Mouse (Mus musculus): Measurements from ENCODE around the gene Nif3l1.

The Nif3l1 gene

DNA sequence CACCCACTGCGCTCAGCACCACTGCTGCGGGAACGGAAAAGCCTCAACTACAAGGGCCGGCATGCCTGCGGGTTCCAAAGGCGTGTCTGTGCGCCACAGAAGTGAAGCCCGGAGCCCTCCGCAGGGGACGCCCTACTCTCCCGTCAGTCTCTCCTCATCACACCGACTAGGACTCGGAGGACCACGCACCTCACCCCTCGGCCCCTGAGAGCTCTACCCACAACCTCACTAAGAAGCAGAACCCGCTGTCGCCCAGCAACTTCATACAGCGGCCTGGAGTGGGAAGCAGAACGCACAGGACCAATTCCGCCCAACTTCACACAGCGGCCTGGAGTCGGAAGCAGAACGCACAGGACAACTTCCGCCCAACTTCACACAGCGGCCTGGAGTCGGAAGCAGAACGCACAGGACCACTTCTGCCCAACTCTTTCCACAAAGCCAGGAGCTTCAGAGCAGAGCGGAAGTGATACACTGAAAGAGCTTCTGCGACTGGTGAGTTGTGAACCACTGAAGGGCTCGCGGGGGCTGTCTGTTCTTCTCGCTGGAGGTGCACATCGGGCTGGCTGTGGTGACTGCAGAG lies at the start of gene Nif3l1, which contains the start of gene Ppil3:
Gene Nif3l1 (plus strand): TSS at position 9 of the 580 bp plus-strand sequence.
Gene Ppil3 (minus strand): TSS at position 344 of the 580 bp plus-strand sequence.
- peak; percentile 80 for DNase-seq

DNA sequence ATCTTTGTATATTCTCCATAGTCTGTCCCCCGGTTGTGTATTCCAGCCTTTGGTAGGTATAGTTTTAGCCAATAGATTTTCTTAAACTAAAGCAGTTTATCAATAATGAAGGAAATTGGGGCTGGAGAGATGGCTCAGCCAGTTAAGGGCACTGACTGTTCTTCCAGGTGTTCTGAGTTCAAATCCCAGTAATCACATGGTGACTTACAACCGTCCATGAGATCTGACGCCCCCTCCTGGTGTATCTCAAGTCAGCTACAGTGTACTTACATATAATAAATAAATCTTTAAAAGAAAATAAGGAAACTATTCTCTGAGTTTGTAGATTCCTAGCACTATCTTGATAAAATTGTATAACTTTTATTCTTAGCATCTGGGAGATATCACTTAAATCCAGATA lies 49.6 kb upstream of the Nif3l1 start:
- no peak for DNase-seq

DNA sequence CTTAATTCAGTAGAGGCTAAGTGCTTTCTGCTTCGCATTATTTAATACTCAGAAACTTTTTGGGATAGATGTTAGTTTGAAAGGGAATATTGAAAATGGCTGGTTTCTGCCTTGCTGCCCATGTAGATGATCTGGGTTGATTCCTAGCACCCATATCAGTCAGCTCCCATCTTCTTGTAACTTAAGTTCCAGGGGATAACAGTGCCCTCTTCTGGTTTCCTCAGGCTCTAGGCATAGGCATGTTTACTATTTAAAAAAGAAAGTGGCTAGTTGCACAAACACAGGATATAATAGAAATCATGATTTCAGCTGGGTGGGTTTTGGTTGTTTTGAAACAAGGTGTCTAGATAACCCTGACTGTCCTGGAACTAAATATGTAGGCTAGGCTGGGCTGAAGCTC lies 48.8 kb upstream of the Nif3l1 start:
- DNase-seq = no peak

DNA sequence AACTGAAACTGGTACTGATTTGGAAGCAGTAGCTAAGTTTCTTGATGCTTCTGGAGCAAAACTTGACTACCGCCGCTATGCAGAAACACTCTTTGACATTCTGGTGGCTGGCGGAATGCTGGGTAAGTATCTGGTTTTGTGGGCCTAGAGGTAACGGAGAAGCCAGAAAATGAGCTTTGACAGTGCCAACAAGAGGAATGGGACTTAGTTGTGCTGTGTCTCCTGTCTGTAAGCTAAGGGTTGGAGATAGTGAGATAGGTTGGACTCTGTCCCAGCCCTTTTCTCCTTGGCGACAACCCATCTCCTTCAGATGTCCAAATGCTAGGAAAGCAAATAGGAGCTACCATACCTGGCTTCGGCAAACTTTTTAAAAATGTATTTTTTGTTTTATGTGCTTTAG lies 47.2 kb upstream of the Nif3l1 start:
- no peak for DNase-seq

DNA sequence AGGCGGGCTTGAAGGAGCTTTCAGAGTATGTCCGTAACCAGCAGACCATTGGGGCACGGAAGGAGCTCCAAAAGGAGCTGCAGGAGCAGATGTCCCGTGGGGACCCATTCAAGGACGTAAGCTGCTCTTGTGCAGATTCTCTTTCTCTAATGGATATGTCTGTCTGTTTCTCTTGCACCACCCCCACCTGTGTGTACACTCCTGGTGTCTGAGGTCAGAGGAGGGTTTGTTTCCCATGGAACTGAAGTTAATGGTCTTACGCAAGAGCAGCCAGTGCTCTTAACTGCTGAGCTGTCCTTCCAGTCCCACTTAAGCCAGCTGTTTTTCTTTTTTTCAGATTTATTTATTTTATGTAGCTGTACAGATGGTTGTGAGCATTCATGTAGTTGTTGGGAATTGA lies 43.6 kb upstream of the Nif3l1 start:
- no peak for DNase-seq

DNA sequence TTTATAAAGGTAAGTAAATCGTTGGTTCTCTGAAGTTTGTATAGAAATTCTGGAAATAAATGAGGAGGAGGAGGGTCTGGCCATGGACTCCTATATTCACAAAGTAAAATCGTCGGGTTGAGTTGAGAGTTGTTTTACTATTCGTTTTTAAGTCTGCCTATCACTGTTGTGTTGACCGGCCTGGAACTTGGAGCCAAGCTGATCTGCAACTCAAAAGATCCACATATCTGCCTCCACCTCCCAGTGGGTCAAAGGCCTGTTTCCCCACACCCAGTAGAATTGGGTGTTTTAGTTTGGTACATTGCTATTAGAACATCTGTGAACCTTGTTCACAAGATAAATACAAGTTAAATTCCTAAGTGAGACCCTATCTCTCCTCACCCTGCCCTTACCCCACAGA lies 41.2 kb upstream of the Nif3l1 start:
- no peak for DNase-seq

DNA sequence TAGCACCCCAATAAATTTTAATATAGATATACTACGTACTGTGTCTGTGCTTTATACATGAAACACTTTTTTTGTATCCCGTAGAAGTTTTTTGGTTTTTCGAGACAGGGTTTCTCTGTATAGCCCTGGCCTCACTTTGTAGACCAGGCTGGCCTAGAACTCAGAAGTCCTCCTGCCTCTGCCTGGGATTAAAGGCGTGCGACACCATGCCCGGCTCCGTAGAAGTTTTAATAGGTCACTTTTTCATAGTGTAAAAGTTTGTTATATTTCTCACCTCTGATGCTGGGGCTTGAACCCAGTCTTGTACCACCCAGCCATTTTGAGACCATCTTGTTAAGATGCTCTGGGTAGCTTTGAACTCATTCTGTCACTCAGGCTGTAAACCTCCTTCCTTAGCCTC lies 37.6 kb upstream of the Nif3l1 start:
- DNase-seq = no peak

DNA sequence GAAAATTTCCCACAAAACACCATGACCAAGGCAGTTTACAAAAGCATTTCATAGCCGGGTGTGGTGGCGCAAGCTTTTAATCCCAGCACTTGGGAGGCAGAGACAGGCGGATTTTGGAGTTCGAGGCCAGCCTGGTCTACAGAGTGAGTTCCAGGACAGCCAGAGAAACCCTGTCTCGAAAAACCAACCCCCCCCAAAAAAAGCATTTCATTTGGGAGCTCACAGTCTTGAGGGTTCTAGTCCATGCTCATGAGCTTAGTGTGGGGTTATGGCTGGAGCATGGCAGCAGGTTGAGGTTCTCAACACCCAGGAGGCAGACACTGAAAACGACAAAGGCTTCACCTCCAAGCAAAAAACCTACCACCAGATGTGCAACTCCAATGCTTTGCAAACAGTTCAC lies 36.8 kb upstream of the Nif3l1 start:
- no peak for DNase-seq

DNA sequence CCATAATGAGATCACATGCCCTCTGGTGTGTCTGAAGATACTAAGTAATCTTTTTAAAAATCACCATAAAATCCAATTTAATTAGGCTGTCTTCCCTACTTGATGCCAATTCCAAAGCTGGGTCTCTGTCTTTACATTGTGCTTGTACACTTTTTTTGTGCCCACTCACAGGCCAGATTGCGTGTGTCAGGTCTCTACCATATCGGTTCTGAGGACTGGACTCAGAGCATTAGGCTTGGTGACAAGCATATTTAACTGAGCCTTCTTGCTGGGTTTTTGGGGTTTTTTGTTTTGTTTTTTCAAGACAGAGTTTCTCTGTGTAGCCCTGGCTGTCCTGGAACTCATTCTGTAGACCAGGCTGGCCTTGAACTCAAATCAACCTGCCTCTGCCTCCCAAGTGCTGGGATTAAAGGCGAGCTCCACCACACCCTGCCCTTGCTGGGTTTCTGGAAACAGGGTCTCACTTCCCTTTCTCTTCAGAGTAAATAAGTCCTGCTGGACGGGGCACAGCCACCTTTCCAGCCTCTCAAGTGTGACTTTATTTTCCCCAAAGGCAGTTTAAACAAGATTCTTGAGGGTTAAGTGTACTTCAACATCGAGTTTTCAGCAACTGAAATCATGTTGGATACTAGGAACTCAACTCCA lies 35.3 kb upstream of the Nif3l1 start:
- DNase-seq = no peak

DNA sequence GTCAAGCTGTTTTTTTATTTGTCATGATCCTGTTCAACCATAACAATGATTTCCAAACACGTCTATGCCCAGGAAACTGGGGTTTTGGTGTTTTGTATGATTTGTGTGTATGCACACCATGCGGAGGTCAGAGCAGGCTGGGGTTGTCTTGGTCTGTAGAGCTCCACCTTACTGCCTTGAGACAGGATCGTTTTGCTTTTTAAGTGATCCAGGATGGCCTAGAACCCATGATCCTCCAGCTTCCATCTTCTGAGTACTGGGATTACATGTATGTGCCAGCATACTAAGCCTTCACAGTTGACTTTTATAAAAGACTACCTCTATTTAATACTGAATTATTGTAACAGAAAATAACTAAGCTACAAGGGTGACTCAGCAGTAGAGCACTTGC lies 34.8 kb upstream of the Nif3l1 start:
- DNase-seq = no peak

DNA sequence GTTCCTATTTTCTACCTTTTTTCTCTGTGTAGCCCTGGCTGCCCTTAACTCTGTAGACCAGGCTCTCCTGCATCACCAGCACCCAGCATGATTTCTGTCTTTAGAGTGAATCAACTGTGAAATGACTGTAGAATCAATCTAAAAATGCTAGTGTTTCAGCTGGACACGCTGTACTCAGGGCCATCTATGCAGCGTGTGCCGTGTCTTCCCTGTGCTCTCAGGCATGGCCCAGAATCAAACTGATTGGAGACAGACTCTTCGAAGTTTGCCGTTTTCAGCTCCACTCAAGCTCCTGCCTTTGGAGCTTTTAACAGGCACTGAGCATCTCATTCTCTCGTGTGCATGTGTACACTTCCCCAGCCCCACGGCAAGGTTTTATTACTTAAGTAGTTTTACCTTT lies 34.2 kb upstream of the Nif3l1 start:
- DNase-seq = no peak

DNA sequence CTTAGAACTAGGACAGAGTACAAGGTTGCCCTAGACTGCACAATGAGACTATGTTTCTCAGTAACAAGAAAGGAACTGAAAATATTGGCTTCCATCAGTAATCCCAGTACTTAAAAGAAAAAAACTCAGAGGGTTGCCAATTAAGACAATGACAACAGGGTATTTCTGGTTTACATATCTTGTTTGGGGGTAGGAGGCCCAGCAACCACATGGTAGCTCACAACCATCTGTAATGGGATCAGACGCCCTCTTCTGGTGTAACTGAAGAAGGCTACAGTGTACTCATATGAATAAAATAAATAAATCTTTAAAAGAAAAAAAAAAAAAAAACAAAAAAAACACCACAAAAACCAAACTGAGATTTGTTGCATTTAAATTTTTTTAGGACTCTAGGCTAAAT lies 29.5 kb upstream of the Nif3l1 start:
- no peak for DNase-seq

DNA sequence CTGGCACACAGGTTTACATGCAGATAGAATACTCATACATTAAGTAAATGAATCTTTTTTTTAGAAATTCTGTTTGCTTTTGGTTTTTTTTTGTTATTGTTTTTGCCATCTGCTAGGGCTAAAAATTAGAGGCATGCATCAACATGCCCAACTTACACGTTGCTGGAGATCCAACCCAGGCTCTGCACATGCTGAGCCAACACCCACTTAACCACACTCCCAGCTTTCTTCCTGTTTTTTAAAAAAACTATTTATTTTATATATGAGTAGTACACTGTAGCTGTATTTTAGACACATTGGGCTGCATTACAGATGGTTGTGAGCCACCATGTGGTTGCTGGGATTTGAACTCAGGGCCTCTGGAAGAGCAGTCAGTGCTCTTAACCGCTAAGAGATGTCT lies 28.9 kb upstream of the Nif3l1 start:
- no peak for DNase-seq

DNA sequence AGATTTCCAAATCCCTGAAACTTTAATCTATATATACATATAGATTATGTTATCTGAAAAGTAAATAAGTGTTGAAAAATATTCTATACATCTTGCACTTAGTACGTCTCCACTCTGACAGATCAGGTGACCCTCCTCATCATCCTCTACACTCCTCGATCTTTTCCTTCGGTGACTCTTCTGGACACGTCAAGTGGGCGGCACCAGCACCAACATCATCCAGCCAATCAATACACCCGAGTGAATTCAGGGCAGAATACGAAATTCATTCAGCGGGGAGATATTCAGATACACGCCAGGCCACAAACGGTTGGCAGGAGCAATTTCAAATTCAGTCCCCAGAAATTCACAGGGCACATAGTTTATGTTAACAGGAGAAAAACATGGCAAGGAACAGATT lies 24.9 kb upstream of the Nif3l1 start:
- DNase-seq = no peak

DNA sequence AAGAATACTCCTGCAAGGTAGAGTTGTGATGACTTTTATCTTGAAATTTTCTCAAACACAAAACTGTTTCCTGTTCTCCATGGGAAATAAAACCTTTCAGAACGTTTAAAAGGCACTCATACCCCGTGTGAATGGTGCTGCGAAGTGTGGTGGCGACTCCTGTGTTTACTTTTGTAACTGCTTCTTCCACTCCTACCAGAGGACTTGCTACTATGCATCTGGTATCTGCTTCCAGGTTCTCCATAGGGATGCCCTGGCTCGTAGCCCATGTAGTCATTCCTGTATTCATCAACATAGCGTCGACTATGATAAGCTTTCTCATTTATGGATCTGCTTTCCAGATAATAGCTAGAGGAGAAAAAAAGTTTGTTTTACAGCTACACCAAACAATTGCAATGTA lies 24.0 kb upstream of the Nif3l1 start:
- DNase-seq = no peak

DNA sequence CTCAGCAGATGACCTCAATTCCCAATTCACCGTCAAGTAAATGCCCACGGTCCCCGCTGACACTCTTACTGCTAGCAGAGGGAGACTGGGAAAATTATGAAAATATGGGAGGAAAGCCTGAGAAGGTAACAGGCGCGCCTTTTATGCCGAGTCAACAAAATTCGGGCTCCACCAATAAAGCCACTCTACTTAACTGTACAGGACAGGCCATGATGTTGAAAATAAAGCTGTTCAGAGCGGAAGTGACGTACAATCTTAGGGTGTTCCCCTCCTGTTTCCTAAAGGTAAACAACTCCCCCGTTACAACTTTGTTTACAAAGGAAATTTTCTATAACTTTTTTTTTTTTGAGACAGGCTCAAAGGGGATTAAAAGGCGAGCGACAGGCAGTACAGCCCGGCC lies 22.1 kb upstream of the Nif3l1 start:
- peak; percentile 34 for DNase-seq

DNA sequence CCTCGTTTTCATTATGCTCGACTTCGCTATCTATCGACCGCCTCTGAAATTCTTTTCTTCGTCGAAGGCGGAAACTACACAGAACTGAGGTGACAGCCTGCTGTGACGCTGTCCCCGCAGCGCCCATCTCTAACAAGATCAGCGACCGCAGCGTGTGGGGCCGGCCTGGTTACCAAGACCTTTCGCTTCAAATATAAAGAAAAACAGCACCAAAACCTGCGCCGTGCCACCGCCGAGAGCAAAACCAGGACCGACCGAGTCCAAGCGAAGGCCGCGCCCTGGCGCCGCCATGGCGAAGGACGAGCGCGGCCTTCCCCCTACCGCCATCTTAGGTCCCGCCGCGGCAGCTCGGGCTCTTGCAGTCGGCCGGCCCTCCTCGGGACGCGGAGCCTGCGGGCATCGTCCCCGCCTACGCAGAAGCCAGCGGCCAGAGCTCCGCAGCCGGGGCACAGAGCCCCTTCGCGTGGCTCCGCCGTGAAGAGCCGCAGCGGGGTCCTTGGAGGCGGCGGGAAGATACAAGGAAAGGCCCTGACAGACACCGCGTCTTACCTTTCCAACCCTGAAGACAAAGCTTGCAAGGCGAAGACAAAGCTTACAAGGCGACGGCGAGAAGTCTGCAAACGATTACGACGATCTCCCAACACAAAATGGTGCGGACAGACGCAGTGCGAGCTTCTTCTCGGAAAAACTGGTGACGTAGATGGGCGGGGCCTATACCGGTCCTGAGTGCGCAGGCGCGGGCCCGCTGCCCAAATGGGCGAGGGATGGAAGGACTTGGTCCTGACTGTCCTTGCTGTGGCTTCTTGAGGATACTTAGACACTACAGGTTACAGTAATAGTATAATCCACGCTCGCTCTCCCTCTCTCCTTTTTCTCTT lies 21.3 kb upstream of the Nif3l1 start, which contains the start of gene Clk1:
Gene Clk1 (minus strand): TSS at position 696 of the 878 bp plus-strand sequence.
- peak; percentile 96 for DNase-seq

DNA sequence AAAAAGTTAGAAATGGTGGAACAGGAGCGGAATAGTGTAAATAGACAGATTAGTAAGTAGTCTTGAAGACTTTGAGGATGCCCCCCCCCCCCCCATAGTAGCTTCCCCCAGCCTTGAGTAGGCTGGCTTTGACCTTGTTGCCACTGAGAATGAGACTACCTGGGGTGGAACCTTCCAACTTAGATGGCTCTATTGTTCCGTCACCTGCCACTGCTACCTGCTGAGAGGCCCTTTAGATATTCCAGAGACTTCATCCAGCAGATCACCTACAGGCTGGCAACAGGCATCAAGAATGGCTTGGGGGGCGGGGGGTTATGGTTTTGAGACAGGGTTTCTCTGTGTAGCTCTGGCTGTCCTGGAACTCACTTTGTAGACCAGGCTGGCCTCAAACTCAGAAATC lies 20.4 kb upstream of the Nif3l1 start:
- no peak for DNase-seq

DNA sequence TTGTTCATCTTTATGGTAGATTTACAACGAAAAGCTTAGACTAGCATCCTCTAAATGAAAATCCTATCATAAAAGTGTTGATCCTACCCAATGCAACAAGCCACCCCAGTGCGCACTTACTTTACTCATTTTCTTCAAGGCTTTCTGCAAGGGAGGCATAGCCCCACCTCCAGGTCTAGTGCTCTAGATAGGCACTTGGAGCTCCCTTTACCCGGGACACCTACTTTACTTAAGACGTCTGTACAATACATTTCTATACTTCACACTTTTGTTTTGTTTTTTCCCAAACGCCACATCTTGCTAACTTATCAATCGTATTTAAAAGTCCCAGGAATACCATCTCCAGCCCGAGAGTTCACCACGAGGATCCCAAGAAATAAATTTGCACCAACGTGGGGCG lies 260 bp upstream of the Nif3l1 start:
- no peak for DNase-seq

DNA sequence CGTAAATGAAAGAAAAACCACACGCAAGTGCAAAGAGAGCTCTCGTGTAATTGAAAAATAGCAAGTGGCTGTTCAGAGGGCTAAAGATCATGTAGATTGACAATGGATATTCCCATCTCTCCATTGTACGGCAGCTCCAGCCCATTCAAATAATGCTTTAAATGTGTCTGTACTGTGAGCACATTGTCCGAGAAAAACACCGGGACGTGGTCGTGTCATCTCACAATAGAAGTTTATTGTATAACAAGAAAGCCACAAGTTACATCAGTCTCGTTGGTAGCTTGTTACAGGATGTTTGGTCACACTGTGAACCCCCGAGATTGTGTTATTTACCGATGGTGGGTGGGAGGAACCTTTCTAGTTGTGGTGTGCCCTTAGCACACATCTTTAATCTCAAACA lies 910 bp downstream of the Nif3l1 start:
- no peak for DNase-seq

DNA sequence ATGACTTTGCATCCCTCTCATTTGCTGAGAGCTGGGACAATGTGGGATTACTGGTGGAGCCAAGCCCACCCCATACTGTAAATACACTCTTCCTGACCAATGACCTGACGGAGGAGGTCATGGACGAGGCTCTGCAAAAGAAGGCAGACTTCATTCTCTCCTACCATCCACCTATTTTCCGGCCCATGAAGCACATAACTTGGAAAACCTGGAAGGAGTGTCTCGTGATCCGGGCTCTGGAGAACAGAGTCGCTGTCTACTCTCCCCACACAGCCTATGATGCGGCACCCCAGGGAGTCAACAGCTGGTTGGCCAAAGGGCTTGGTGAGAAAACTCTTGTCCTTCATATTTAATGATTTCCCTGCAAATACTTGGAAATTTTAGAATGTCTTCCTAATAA lies 2.8 kb downstream of the Nif3l1 start:
- DNase-seq = no peak

DNA sequence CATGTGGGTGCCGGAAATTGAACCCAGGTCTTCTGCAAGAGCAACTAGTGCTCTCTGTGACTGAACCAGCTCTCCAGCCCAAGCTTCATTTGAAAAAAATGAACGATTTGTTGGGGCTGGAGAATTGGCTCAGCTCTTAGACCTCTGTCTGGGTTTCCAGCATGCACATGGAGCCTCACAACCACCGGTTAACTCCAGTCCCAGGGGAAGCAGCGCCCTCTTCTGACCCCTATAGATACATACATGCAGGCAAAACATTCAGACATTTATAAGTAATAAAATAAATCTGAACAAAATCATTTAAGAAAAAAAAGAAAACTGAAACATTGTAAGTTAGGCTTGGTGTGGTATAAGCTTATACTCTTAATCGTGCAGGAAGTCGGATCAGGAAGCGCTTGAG lies 3.4 kb downstream of the Nif3l1 start:
- DNase-seq = no peak

DNA sequence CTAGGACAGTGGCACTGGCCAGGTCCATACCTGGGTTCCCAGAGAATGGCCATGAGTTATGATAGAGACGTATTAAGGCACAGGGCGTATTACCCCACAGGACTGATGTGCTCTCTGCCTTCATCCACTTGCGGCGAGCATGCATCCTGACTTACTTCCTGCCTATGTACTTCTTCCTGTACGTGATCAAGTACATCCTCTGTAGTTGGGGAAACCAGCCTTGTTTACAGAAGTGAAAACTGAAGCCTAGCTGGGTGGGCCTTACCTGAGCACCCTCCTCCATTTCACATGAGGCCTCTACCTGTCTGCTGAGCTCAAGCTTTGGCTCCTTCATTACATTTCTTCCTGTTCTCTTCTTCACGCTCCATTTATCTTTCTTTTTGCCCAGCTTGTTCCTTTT lies 9.4 kb downstream of the Nif3l1 start:
- peak; percentile 9 for DNase-seq

DNA sequence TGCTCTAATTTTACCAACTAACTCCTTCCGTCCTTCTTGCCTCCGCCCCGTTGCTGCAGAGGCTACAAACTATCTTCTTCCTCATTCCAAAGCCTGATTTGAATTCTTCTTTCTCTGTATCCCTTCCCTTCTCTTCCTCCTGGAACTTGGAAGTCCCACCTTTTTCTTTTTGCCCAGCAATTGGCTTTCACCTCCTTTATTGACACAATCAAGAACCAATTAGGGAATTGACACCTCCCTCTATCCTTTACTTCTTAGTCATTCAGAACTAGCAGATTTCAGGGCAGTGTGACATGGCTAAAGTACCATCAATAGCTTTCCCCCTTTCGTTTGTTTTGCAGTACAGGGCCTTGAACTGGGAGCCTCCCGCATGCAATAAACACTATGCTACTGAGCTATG lies 13.2 kb downstream of the Nif3l1 start:
- no peak for DNase-seq
